Mouse (Mus musculus): Measurements from ENCODE around the gene Prkar2a. TPM values are rescaled to one million over a fixed set of nuclear protein-coding genes. Genes with fewer than 3 reads are reported as not detected.

Prkar2a gene
- total RNA-seq, 1 experiment, result 18.2 TPM

GRCm38 (mm10) chr9:108785416-108785815 is 96.3 kb downstream of the Prkar2a start:
- TF ChIP-seq HCFC1 (IDR thresholded peaks at IDR 0.05; ENCODE audit: borderline replicate concordance, insufficient read depth, low read length) (no peak), CHD2 (IDR thresholded peaks at IDR 0.05; ENCODE audit: low read depth, low read length) (no peak), ZNF384 (IDR thresholded peaks at IDR 0.05; ENCODE audit: low read depth, low read length) (no peak), ZC3H11A (IDR thresholded peaks at IDR 0.05; ENCODE audit: borderline replicate concordance, low read depth, low read length) (no peak), MAFK (IDR thresholded peaks at IDR 0.05; ENCODE audit: insufficient read depth, low read depth, low read length) (no peak)
- in situ Hi-C loops (cut with MboI; ENCODE audit: low sequenced_read_pairs in 2 of 2, unreplicated experiment in 2 of 2), result no loop called here
- no peaks in the 10 kb centered on the region for H3K9me3 ChIP-seq (ENCODE audit: control insufficient read depth, insufficient read depth, low read depth, low read length)
- H3K9ac ChIP-seq (ENCODE audit: insufficient read depth, low read depth, low read length, poor library complexity, severe bottlenecking), result no peak overlapping the region
- H3K36me3 ChIP-seq (ENCODE audit: control insufficient read depth, insufficient read depth, low read length, poor library complexity, severe bottlenecking), result no peaks in the 10 kb centered on the region
- no peak overlapping the region for H3K4me3 ChIP-seq (ENCODE audit: insufficient read depth in 1 of 2, low read depth in 1 of 2, low read length in 2 of 2, poor library complexity in 1 of 2, severe bottlenecking in 1 of 2)
- peaks cover 2 to 3% of the 10 kb centered on the region in 2 experiments; a peak in 1 of 4 replicates for H3K4me1 ChIP-seq (ENCODE audit: control insufficient read depth in 2 of 2, insufficient read depth in 2 of 2, low read length in 2 of 2, poor library complexity in 1 of 2)
- no peak overlapping the region for H3K27ac ChIP-seq (ENCODE audit: insufficient read depth, low read depth, low read length, poor library complexity, severe bottlenecking)
- DNase-seq (ENCODE audit: low read depth, low spot score), result no peak

DNA sequence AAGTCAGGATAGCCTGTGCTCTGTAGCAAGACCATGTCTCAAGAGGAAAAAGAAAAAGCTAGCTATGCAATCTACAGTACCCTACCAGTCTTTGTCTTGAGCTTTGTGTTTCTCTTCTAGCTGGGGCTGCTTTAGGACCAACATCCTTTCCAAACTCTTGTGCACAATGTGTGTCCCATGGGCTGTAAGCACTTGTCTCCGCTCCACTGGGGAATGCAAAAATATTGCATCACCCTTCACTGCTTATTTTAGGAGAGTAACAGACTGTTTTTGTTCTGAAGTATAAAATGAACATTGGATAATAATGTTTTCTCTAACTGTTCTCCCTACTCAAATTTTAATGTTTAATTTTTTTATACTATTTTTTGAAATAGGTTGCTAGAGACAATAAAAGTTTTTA is 97.4 kb downstream of the Prkar2a start:
- Histone ChIP-seq H3K9me3 (ENCODE audit: control insufficient read depth, insufficient read depth, low read depth, low read length) (no peaks in the 10 kb centered on the region), H3K4me1 (ENCODE audit: control insufficient read depth in 2 of 2, insufficient read depth in 2 of 2, low read length in 2 of 2, poor library complexity in 1 of 2) (peaks cover 2 to 3% of the 10 kb centered on the region in 2 experiments; a peak in 1 of 4 replicates), H3K9ac (ENCODE audit: insufficient read depth, low read depth, low read length, poor library complexity, severe bottlenecking) (no peak overlapping the region), H3K4me3 (ENCODE audit: insufficient read depth in 1 of 2, low read depth in 1 of 2, low read length in 2 of 2, poor library complexity in 1 of 2, severe bottlenecking in 1 of 2) (no peak overlapping the region), H3K36me3 (ENCODE audit: control insufficient read depth, insufficient read depth, low read length, poor library complexity, severe bottlenecking) (no peaks in the 10 kb centered on the region), H3K27ac (ENCODE audit: insufficient read depth, low read depth, low read length, poor library complexity, severe bottlenecking) (no peak overlapping the region)
- TF ChIP-seq HCFC1 (IDR thresholded peaks at IDR 0.05; ENCODE audit: borderline replicate concordance, insufficient read depth, low read length), result no peak
- no peak for TF ChIP-seq ZC3H11A (IDR thresholded peaks at IDR 0.05; ENCODE audit: borderline replicate concordance, low read depth, low read length)
- TF ChIP-seq CHD2 (IDR thresholded peaks at IDR 0.05; ENCODE audit: low read depth, low read length), result no peak
- no peak for TF ChIP-seq MAFK (IDR thresholded peaks at IDR 0.05; ENCODE audit: insufficient read depth, low read depth, low read length)
- no peak for TF ChIP-seq ZNF384 (IDR thresholded peaks at IDR 0.05; ENCODE audit: low read depth, low read length)
- in situ Hi-C loops (cut with MboI; ENCODE audit: low sequenced_read_pairs in 2 of 2, unreplicated experiment in 2 of 2), result no loop called here
- DNase-seq (ENCODE audit: low read depth, low spot score), result no peak

DNA sequence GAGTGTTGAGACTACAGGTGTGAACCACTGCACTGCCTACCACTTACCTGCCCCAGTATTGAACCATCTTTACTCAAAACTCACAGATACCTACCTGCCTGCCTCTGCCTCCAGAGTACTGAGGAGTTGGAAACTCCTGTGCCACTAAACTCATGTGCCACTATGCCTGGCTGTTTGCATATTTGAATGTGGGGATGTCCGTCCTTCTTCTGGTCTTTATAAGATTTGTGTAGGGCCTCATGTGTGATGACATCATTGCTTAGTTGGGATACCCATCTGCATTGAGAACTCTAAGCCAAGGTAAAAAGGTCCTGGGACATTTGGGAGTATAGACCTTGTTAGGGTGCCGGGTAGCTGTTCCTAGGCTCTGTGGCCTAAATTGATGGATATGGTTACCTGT is 98.0 kb downstream of the Prkar2a start:
- Histone ChIP-seq H3K36me3 (ENCODE audit: control insufficient read depth, insufficient read depth, low read length, poor library complexity, severe bottlenecking) (no peaks in the 10 kb centered on the region), H3K9me3 (ENCODE audit: control insufficient read depth, insufficient read depth, low read depth, low read length) (no peaks in the 10 kb centered on the region), H3K4me3 (ENCODE audit: insufficient read depth in 1 of 2, low read depth in 1 of 2, low read length in 2 of 2, poor library complexity in 1 of 2, severe bottlenecking in 1 of 2) (no peak overlapping the region), H3K9ac (ENCODE audit: insufficient read depth, low read depth, low read length, poor library complexity, severe bottlenecking) (no peak overlapping the region), H3K4me1 (ENCODE audit: control insufficient read depth in 2 of 2, insufficient read depth in 2 of 2, low read length in 2 of 2, poor library complexity in 1 of 2) (peaks cover 0 to 2% of the 10 kb centered on the region in 2 experiments; a peak in 1 of 4 replicates), H3K27ac (ENCODE audit: insufficient read depth, low read depth, low read length, poor library complexity, severe bottlenecking) (no peak overlapping the region)
- no peak for DNase-seq (ENCODE audit: low read depth, low spot score)
- no peak for TF ChIP-seq HCFC1 (IDR thresholded peaks at IDR 0.05; ENCODE audit: borderline replicate concordance, insufficient read depth, low read length)
- TF ChIP-seq CHD2 (IDR thresholded peaks at IDR 0.05; ENCODE audit: low read depth, low read length), result no peak
- TF ChIP-seq ZNF384 (IDR thresholded peaks at IDR 0.05; ENCODE audit: low read depth, low read length), result no peak
- no peak for TF ChIP-seq ZC3H11A (IDR thresholded peaks at IDR 0.05; ENCODE audit: borderline replicate concordance, low read depth, low read length)
- TF ChIP-seq MAFK (IDR thresholded peaks at IDR 0.05; ENCODE audit: insufficient read depth, low read depth, low read length), result no peak
- in situ Hi-C loops (cut with MboI; ENCODE audit: low sequenced_read_pairs in 2 of 2, unreplicated experiment in 2 of 2), result no loop called here

- Histone ChIP-seq H3K27ac (ENCODE audit: insufficient read depth, low read depth, low read length, poor library complexity, severe bottlenecking) (no peak overlapping the region), H3K9me3 (ENCODE audit: control insufficient read depth, insufficient read depth, low read depth, low read length) (no peaks in the 10 kb centered on the region), H3K36me3 (ENCODE audit: control insufficient read depth, insufficient read depth, low read length, poor library complexity, severe bottlenecking) (no peaks in the 10 kb centered on the region), H3K9ac (ENCODE audit: insufficient read depth, low read depth, low read length, poor library complexity, severe bottlenecking) (no peak overlapping the region), H3K4me3 (ENCODE audit: insufficient read depth in 1 of 2, low read depth in 1 of 2, low read length in 2 of 2, poor library complexity in 1 of 2, severe bottlenecking in 1 of 2) (no peak overlapping the region), H3K4me1 (ENCODE audit: control insufficient read depth in 2 of 2, insufficient read depth in 2 of 2, low read length in 2 of 2, poor library complexity in 1 of 2) (peaks cover 2 to 3% of the 10 kb centered on the region in 2 experiments; a peak in 1 of 4 replicates)
- in situ Hi-C loops (cut with MboI; ENCODE audit: low sequenced_read_pairs in 2 of 2, unreplicated experiment in 2 of 2), result no loop called here
- no peak for TF ChIP-seq MAFK (IDR thresholded peaks at IDR 0.05; ENCODE audit: insufficient read depth, low read depth, low read length)
- TF ChIP-seq ZNF384 (IDR thresholded peaks at IDR 0.05; ENCODE audit: low read depth, low read length), result no peak
- no peak for TF ChIP-seq CHD2 (IDR thresholded peaks at IDR 0.05; ENCODE audit: low read depth, low read length)
- no peak for TF ChIP-seq ZC3H11A (IDR thresholded peaks at IDR 0.05; ENCODE audit: borderline replicate concordance, low read depth, low read length)
- TF ChIP-seq HCFC1 (IDR thresholded peaks at IDR 0.05; ENCODE audit: borderline replicate concordance, insufficient read depth, low read length), result no peak
- DNase-seq (ENCODE audit: low read depth, low spot score), result no peak
Measured at GRCm38 (mm10) chr9:108788713-108789112, 99.6 kb downstream of the Prkar2a start.

Measured in ES-E14 (cell line).